Mouse (Mus musculus): ENCODE measurements around the gene Acaca. TPM values are rescaled to one million over a fixed set of nuclear protein-coding genes. Genes with fewer than 3 reads are reported as not detected.

Acaca gene
- 26.6 and 43.7 TPM in 2 replicates for polyA plus RNA-seq (2012; rRNA removed)

DNA sequence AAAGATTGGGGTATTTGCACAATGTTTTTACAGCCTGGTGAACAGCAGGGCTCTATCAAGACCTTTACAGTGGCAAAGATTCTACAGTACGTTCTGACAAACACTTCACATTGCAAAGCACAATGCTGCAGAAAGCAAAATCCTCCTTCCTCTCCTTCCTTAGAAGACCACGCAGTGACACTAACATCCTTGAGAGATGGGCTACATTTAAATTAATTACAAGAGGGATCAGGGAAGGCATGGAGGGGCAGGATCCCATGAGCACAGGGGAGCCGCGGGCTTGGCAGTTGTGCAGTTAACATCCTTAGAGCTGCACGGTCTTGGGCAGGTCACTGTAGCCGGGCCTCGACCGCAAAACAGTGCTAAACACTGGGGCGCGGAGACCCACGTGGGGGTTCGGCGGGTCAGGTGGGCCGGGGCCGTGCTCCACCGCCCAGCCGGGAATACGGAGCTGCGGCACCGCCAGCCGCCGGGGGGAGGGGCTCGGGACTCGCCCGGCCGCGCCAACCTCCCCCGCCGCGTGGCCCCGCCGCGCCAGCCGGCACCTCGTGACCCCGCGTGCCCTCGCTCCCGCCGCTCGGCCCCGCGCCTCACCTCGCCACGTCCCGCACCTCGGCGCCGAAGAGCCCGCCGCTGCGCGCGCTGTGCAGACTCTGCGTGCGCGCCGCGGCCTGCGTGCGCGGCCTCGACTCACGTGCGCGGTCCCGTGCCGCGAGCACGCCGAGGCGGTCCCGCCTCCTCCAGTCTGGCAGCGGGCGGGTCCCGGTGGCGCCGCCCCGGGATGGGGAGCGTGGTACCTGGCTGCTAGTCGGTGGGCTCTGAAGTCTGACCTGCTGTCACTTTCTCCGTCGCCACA lies at the start of gene Acaca, which contains the start of gene Tada2a:
Acaca (plus strand) TSS at position 730 of the 856 bp plus-strand sequence.
Tada2a (minus strand) TSS at position 658 of the 856 bp plus-strand sequence.
- TF ChIP-seq POLR2A (IDR thresholded peaks at IDR 0.05; ENCODE audit: borderline replicate concordance, extremely low read depth, insufficient read depth, insufficient read length, poor library complexity, severe bottlenecking) (peak; percentile 96), CTCF (IDR thresholded peaks at IDR 0.05; ENCODE audit: borderline replicate concordance, extremely low read depth, insufficient read depth, insufficient read length) (no peak)

DNA sequence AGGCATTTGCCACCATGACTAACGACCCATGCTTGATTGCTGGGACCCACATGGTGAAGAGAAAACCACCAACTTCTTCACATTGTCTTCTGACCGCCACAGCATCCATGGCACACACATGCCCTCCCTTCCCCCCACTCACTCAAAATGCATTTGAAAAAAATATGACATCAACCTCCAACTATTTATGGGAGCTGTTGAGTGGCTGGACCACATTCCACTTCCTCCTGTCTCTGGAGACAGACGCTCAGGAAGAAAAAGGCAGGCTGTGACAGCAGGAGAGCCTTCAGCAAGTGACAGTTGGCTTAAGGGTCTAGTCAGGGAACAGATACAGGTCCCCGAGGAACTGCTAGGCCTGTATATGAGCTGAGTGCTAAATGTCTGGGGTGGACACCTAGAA lies 49.6 kb upstream of the Acaca start:
- TF ChIP-seq CTCF (IDR thresholded peaks at IDR 0.05; ENCODE audit: borderline replicate concordance, extremely low read depth, insufficient read depth, insufficient read length) (no peak), POLR2A (IDR thresholded peaks at IDR 0.05; ENCODE audit: borderline replicate concordance, extremely low read depth, insufficient read depth, insufficient read length, poor library complexity, severe bottlenecking) (no peak)
- no peak for DNase-seq (ENCODE audit: low read depth)

More for the DNA sequence above, at the start of gene Acaca, which contains the start of gene Tada2a:
- DNase-seq (ENCODE audit: low read depth): peak; percentile 94

DNA sequence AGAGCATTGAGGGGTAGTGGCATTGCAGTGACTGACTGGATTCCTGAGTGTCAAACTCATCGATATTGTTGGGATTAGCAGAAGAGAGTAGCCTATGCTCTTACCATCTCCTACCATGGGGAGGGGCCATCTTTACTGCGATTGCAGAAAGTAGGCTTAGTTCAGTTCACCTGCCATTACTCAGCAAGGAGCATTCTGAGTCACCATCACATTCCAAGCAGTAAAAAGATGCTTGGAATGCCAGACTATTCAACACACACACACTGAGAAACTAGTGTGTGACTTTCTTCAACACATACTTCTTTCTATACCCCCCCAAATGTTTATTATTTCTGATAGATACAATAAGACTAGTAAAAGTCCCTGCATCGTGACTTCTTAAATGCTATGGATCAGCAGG lies 49.1 kb upstream of the Acaca start:
- TF ChIP-seq POLR2A (IDR thresholded peaks at IDR 0.05; ENCODE audit: borderline replicate concordance, extremely low read depth, insufficient read depth, insufficient read length, poor library complexity, severe bottlenecking): no peak
- DNase-seq (ENCODE audit: low read depth): no peak

DNA sequence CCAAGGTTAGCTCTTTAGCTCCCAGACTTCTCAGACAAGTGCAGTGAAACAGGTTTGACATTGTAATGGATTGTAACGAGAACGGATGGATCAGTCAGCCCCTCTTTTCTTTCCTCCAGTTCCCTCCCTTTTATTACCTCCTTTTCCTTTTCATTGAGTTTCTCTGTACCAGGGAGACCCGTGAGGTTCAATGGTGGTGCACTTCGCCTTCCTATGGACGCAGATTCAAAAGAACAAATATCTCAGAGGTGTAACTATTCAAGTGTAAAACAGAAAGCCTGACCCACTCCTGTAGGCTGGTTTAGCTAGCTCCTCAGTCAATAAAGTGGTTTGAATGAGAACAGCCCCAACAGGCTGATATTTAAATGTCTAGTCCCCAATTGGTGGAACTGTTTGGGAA lies 47.6 kb upstream of the Acaca start:
- TF ChIP-seq POLR2A (IDR thresholded peaks at IDR 0.05; ENCODE audit: borderline replicate concordance, extremely low read depth, insufficient read depth, insufficient read length, poor library complexity, severe bottlenecking) (no peak), CTCF (IDR thresholded peaks at IDR 0.05; ENCODE audit: borderline replicate concordance, extremely low read depth, insufficient read depth, insufficient read length) (no peak)
- DNase-seq (ENCODE audit: low read depth): no peak

DNA sequence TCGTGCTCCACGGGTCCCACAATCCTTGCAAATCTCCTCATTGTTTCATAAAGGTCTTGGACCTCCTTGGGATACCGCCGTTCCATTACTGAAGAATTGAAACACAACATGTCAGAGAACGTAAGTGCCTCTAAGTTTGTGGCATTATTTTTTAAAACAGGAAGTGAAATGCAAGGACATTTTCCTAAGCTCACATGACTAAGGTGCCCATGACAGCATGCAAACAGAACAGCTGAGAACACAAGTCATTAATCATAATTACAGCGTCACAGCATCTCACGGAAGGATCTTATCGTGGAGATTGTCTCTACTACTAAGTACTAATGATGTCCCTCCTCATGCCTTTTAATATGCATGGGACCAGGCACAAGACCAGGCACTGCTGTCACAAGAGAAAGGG lies 38.9 kb upstream of the Acaca start:
- no peak for DNase-seq (ENCODE audit: low read depth)
- TF ChIP-seq CTCF (IDR thresholded peaks at IDR 0.05; ENCODE audit: borderline replicate concordance, extremely low read depth, insufficient read depth, insufficient read length): no peak
- TF ChIP-seq POLR2A (IDR thresholded peaks at IDR 0.05; ENCODE audit: borderline replicate concordance, extremely low read depth, insufficient read depth, insufficient read length, poor library complexity, severe bottlenecking): no peak

DNA sequence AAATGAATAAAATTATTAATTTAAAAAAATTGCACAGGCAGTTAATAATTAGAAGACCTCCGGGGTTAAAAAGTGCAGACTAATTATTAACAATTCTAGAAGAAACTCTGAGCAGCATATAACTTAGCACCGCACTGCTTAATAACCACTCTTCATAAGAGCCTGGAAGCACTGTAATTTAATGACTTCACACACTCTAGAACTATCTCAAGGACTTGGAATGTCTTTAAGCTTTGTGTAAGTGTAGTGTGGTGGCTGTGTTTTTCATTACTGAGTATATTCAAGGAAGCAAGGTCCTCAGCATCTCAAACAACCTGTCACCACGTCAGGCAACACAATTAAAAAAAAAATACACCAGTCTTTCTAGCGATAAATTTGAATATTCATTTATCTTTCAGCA lies 34.4 kb upstream of the Acaca start:
- TF ChIP-seq POLR2A (IDR thresholded peaks at IDR 0.05; ENCODE audit: borderline replicate concordance, extremely low read depth, insufficient read depth, insufficient read length, poor library complexity, severe bottlenecking): no peak
- no peak for TF ChIP-seq CTCF (IDR thresholded peaks at IDR 0.05; ENCODE audit: borderline replicate concordance, extremely low read depth, insufficient read depth, insufficient read length)
- no peak for DNase-seq (ENCODE audit: low read depth)

DNA sequence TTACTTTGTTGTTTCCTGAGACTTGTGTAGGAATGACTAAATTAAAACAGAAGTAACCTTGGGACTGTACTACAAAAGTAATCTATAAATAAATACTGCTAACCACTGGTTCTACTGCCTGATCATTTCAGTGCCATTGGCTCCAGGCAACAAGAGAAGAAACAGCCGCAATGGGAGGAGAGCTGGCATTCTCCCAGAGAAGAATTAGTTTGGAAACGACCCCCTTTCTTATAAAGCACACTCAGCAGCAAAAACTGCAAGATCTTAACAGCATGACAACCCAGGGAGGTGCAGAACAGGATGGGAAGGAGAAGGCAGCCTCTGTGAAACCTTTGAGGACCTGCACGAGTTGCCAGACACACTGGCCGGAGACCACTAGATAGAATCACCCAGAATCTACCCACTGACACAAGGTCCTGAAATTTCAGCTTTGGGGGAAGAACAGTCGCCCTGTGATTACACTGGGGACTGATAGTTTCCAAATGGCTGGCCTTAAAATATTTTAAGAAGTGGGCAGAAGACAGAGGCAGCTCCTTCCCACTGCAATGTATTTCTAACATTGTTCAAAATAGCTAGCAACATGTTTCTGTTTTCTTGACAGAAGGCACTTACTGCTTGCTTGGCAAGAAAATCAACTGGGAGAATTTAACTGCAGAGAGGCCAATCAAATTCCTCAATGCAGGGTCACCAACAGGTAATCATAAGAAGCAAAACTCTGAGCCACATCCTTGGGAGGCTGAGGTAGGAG lies 32.0 kb upstream of the Acaca start:
- DNase-seq (ENCODE audit: low read depth): peak; percentile 29
- no peak for TF ChIP-seq CTCF (IDR thresholded peaks at IDR 0.05; ENCODE audit: borderline replicate concordance, extremely low read depth, insufficient read depth, insufficient read length)

DNA sequence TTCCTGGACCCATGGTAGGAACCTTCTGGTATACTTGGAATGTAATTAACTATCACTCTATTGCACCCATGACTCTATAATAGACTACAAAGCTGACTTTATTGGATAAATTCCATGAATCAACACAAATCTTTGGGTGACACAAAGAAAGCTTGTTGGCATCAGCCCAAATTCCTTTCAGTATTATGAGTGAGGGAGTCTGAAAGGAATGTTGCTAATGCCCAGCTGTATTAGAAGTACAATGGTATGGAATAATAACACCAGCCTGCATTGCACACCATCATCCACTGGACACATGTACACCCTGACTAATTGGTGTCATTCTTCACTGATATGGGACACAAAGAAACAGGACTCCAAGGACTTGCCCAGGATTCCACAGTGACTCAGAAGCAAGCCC lies 28.3 kb upstream of the Acaca start:
- peak; percentile 56 for DNase-seq (ENCODE audit: low read depth)
- TF ChIP-seq POLR2A (IDR thresholded peaks at IDR 0.05; ENCODE audit: borderline replicate concordance, extremely low read depth, insufficient read depth, insufficient read length, poor library complexity, severe bottlenecking) (no peak), CTCF (IDR thresholded peaks at IDR 0.05; ENCODE audit: borderline replicate concordance, extremely low read depth, insufficient read depth, insufficient read length) (no peak)

DNA sequence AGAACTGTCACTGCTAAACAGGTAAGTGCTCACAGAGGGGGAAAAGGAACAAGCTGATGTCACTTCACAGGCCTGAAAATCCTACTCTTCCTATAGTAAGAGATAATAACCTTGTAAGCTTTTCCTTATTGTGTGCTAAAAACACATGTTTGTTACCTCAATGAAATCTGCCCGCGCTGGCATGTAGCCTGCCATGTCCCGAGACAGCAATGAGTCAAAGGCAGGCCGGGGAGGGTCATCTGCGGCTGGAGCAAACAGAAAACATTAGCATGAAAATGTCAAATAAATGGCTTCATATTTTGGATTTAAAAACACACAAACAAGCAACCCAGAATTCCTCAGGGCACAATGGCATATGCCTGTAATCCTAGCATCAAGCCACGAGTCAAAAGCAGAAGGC lies 25.4 kb upstream of the Acaca start:
- no peak for TF ChIP-seq POLR2A (IDR thresholded peaks at IDR 0.05; ENCODE audit: borderline replicate concordance, extremely low read depth, insufficient read depth, insufficient read length, poor library complexity, severe bottlenecking)
- TF ChIP-seq CTCF (IDR thresholded peaks at IDR 0.05; ENCODE audit: borderline replicate concordance, extremely low read depth, insufficient read depth, insufficient read length): no peak

DNA sequence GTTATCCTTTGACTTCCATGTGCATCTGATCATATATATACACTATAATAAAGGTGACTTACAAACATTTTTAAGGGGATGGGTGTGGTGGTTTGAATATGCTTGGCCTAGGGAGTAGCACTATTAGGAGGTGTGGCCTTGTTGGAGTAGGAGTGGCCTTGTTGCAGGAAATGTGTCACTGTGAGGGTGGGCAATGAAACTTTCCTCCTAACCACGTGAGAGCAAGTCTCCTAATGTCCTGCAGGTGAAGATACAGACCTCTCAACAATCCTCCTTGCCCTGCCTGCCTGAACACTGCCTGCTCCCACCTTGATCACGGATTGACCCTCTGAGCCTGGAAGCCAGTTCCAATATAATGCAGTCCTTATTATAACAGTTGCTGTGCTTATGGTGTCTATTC lies 22.3 kb upstream of the Acaca start:
- no peak for TF ChIP-seq POLR2A (IDR thresholded peaks at IDR 0.05; ENCODE audit: borderline replicate concordance, extremely low read depth, insufficient read depth, insufficient read length, poor library complexity, severe bottlenecking)
- no peak for TF ChIP-seq CTCF (IDR thresholded peaks at IDR 0.05; ENCODE audit: borderline replicate concordance, extremely low read depth, insufficient read depth, insufficient read length)
- no peak for DNase-seq (ENCODE audit: low read depth)

More for the DNA sequence above, 25.4 kb upstream of the Acaca start:
- no peak for DNase-seq (ENCODE audit: low read depth)

DNA sequence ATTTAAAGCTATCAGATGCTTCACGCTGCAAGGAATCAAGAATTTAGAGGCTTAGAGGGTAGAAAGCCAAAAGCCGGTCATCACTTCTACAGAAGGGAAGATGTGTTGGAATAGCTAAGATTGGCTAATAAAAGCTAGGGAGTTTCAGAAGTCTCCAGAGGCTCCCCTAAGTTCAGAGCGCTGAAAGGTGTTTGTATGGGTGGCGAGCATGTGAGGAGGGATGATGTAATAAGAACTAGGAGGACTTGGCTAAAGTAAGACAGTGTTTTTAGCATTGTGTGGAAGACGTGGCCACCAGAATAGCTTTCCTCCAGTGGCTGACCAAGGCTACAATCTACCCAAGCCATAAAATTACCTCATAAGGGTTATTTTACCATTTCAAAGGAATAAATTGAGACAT lies 15.8 kb upstream of the Acaca start:
- no peak for DNase-seq (ENCODE audit: low read depth)
- no peak for TF ChIP-seq POLR2A (IDR thresholded peaks at IDR 0.05; ENCODE audit: borderline replicate concordance, extremely low read depth, insufficient read depth, insufficient read length, poor library complexity, severe bottlenecking)
- no peak for TF ChIP-seq CTCF (IDR thresholded peaks at IDR 0.05; ENCODE audit: borderline replicate concordance, extremely low read depth, insufficient read depth, insufficient read length)

Data from brain, embryonic 14.5 days (tissue).